Mouse (Mus musculus): ENCODE results near the gene Rfx3.

The Rfx3 gene

DNA sequence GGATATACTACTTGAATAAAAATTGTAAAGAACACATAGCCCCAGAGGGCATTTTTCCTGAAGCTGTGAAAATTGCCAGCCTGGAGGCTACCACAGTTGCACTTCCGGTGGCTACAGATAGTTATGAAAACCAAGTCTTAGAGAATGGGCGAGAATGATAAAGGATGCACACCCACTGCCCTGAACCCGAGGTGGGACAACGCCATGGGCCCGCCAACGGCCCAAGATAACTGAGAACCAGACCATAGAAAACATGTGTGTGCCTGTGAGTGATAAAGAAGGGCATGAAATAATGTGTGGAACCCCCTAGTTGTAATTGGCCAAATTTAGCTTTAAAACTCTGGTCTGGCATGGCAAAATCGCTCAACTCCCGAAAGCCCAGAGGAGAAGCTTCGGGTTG is 105.0 kb downstream of the Rfx3 start:
- peak; percentile 39 for DNase-seq (ENCODE audit: extremely low read depth, low read depth)

DNA sequence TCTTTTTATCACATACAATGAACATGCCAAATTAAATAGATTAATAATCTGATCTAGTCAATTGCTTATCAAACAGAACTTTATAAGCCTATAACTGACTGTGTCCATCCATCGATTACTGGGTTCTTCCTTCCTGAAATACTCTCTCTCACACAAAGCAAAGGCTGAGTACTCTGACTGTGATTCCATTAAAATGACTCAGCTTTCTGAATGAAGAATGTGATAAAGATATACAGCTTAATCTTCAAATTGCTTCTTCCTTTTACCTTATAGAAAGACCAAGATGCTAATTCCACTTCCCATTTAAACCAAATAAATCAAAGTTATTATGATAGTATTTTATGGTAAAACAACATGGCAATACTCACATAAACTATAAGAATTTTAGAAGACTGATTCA is 105.8 kb downstream of the Rfx3 start:
- DNase-seq (ENCODE audit: extremely low read depth, low read depth) = no peak

DNA sequence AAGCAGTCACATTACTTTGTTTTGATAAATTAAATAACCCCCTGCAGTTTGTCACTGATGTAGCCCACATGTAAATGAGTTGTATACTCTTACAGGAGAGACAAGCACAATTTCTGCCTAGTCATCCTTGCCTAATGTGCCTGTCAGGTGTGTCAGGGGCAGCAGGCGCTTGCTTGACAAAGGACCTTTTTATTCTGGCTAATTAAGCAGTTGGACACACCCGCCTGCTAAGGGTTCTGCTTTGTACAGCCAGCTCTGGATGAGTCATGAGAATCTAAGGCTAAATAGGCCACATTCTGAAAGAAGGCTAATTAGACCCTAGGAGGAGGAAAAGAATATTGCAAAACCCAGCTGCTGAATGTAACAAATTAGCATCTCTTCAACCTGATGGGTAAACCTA is 106.3 kb downstream of the Rfx3 start:
- no peak for DNase-seq (ENCODE audit: extremely low read depth, low read depth)

DNA sequence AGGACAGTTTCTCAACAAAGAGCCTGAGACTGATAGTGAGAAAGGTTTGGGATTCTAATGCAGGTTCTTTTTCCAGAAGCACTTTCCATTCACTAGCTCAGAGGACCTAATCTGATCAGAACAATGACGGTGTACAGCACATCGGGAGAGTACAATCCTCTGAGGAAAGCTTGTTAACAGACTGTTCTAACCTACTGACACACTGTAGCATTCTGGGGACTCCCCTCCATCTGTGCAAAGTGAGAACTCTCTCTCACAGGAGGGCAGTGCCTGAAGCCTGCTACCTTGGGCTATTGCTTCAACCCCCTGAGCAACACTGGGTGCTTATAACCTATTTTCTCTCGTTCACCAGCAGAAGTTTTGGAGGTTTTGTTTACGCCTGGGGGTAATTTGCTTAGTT is 106.8 kb downstream of the Rfx3 start:
- no peak for DNase-seq (ENCODE audit: extremely low read depth, low read depth)

DNA sequence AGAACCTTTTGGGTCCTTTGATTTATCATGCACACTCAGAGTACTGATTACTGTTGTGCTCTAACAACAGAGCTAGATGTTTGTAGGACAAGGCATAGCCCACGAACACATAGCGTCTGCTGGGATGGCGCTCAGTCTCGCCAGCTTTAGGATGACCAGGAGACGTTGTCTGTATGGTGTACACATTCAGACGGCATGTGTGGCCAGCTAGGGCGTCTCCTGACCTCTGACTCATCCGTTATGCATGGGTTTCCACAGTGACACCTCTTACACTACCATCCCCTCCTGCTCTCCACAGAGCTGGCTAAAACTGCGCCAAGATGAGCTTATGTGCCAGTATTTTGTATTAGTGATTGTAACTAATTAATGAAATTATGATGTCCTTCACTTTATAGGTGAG is 108.4 kb downstream of the Rfx3 start:
- no peak for DNase-seq (ENCODE audit: extremely low read depth, low read depth)

- DNase-seq (ENCODE audit: extremely low read depth, low read depth) = no peak
These were observed 109.3 kb downstream of the Rfx3 start for GRCm38 (mm10) chr19:27901693-27902092.

DNA sequence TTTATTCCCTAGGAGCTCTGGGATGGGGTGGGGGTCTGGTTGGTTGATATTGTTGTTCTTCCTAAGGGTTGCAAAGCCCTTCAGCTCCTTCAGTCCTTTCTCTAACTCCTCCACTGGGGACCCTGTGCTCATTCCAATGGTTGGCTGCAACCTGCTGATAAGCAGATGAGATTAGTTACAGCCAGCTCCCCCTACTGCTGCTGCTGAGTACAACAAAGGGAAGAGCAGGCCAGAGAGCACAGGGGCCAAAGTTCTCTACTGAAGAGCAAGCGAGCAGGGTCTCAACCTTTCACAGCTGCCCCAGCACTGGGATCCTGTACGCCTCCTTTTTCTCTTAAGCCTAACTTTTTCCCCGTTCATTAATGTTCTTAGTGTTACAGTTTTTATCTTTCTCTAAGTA is 126.4 kb downstream of the Rfx3 start:
- no peak for DNase-seq (ENCODE audit: extremely low read depth, low read depth)

DNA sequence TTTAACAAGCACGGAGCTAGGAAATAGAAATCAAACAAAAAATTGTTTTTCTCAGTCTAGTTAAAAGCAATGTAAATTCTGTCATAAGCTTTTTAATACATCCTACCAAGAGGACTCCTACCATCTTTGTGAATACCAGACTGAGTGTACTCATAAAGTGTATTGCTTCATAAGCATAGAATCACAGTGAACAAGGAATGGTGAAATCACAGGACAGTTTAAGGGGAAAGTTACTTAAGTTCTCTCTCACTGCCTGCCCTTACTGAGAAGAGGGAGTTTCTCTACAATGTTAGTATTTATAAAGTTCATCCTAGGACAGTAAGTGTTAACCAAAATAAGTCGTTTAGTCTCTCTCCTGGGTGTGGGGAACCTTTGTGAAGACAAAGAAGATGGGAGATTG is 133.5 kb downstream of the Rfx3 start:
- no peak for DNase-seq (ENCODE audit: extremely low read depth, low read depth)

GRCm38 (mm10) chr19:27870794-27871193 is 140.2 kb downstream of the Rfx3 start:
- no peak for DNase-seq (ENCODE audit: extremely low read depth, low read depth)

GRCm38 (mm10) chr19:27859641-27860040 is 151.3 kb downstream of the Rfx3 start:
- DNase-seq (ENCODE audit: extremely low read depth, low read depth) = no peak

GRCm38 (mm10) chr19:27848946-27849345 is 162.0 kb downstream of the Rfx3 start:
- no peak for DNase-seq (ENCODE audit: extremely low read depth, low read depth)

DNA sequence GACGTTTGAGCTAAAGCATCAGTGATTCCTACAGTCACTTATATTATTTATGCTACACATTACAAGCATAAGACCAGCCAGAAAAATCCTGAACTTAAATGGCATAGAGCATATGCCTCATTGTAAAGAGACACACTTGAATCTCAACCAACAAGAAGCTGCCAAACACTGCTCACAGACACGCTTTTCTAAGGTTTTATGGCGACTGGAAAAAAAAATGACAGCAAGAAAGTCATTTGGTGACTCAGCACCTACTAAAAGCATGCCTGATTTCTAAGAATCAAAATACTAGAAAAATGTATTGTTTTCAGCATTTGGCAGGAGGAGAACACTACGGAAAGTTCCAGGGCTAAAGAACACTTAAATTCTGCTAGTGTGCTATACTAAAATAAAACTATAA is 163.9 kb downstream of the Rfx3 start:
- no peak for DNase-seq (ENCODE audit: extremely low read depth, low read depth)

GRCm38 (mm10) chr19:27838635-27839034 is 172.3 kb downstream of the Rfx3 start:
- DNase-seq (ENCODE audit: extremely low read depth, low read depth) = no peak

DNA sequence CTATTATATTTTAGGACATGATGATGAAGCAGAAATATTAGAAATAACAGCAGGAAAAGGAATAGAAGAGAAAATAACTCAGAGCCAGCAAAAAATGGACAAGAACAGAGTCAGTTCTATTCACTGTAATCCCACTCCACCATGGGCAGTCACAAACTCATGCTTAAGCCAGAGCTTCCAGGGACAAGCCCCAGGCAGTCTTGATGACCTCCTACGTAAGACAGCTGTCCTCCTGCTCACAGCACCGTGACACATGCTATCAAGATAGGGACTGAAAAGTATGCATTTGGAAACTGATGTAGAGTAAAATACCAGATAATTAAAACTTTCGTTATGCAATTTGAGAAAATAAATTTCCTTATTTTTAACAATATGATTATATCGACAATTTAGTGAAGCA is 172.9 kb downstream of the Rfx3 start:
- no peak for DNase-seq (ENCODE audit: extremely low read depth, low read depth)

DNA sequence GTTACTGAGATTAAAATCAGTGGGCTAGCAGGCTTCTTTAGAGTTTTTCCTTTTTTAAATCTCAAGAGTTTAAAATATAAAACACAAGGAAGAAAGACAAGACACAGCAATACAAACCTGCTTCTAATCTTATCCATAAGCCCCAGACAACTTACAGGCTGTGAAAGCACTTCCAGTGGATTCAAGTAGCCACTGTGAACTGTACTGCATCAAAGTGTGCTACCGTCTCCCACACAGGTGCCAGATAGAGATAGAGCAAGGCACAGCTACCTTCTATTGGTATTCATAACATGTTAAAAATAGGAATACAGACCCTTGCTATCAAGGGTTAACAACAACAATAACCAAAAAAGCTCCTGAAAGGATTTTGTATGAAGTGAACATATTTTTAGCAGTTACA is 178.5 kb downstream of the Rfx3 start:
- DNase-seq (ENCODE audit: extremely low read depth, low read depth) = no peak

DNA sequence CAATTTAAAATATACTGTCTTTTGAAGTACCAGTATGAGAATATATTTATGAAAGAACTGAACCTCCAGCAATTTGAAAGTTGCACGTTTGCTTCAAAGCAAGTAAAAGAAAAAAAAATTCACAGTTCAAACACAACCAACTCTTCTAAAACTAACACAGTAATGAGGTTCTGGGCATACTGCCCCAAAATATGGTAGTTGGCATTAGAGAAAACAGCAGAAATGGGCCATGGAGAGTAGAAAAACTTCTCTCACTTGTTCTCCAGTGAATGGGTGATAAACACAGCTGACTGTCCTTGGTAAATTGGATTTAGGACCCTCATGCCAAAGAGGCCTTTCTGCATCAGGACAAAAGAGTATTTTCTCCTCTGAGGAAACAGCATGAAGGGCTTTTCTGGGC is 182.7 kb downstream of the Rfx3 start:
- no peak for DNase-seq (ENCODE audit: extremely low read depth, low read depth)

GRCm38 (mm10) chr19:27817661-27818060 is 193.3 kb downstream of the Rfx3 start:
- no peak for DNase-seq (ENCODE audit: extremely low read depth, low read depth)

GRCm38 (mm10) chr19:27780030-27780429 is 230.9 kb downstream of the Rfx3 start:
- DNase-seq (ENCODE audit: extremely low read depth, low read depth) = peak; percentile 41

DNA sequence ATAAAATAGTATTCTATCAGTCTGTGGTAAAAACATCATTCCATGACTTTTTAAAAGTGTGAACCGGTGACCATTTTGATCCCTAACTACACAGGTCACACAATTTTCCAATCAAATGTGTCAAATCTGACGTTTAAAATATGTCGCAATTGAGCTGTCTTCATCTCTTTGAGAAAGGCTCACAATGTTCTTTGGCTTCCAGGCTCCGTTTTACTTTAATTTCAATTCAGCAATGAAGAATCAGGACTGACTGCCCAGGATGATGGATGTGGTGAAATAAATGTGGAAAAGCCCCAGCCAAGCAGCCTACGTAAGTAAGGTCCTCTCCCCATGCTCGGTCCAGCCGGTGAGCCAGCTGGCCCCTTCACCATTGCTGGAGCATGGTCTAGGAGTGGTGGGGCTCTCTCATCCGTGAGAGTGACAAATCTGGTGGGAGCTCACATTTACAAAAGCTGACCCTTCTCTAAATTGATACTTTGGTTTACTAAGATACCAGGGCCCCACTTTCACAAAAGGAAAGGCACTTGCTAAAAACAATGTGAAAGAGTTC is 240.2 kb downstream of the Rfx3 start:
- DNase-seq (ENCODE audit: extremely low read depth, low read depth) = no peak

GRCm38 (mm10) chr19:27768444-27768843 is 242.5 kb downstream of the Rfx3 start:
- no peak for DNase-seq (ENCODE audit: extremely low read depth, low read depth)

GRCm38 (mm10) chr19:27760309-27760708 is 250.7 kb downstream of the Rfx3 start:
- DNase-seq (ENCODE audit: extremely low read depth, low read depth) = no peak

- no peak for DNase-seq (ENCODE audit: extremely low read depth, low read depth)
These were observed 251.6 kb downstream of the Rfx3 start for GRCm38 (mm10) chr19:27759347-27759746.

DNA sequence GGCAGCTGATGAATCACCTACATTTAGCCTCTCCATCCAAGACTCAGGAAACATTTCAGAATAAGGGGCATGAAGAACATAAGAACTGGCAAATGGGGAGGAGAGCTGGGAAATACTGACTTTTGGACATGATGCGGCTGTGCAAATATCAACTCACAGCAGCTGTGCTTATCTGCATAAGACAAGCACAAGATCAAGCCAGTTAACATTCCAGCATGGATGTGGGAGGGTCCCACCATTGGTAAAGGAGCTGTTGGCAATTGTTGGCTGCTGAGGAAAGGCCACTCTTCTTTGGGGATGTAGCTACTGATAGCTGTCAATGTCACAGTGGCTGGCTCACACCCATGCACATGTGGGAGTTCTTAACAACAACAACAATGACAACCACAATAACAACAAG is 263.7 kb downstream of the Rfx3 start:
- no peak for DNase-seq (ENCODE audit: extremely low read depth, low read depth)

DNA sequence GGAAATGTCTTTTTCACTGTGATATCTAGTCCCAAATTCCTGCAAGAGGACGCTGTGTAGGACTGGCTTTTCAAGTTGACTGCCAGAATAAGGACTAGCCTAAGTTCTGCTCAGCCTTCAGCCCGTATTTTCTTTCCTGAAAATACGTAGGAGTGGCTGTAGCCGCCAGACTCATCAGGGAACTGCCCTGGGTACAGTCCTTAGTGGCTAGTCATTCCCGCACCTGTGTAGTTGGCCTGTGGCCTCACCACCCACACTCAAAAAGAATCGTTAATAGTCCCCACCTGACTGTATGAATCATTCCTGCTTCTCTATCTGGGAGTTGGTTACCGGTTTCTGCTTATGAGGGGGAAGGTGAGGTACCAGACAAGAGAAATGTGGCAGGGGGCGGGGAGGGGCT is 272.1 kb downstream of the Rfx3 start:
- DNase-seq (ENCODE audit: extremely low read depth, low read depth) = no peak
